In genomic region chr9:116115875-116116274, GRCm38 (mm10) we compare ENCODE assay signal across 26 mouse cellular contexts. TPM values are rescaled to one million over a fixed set of nuclear protein-coding genes. Genes with fewer than 3 reads are reported as not detected.
A peak's percentile ranks its signal among the peaks of the same experiment; 100 is the strongest.
DNase-seq lines count a peak whose midpoint lies in the region; ATAC-seq and TF ChIP-seq lines count a peak whose summit lies in the region.
"Had no signal": no experiment of that assay in that cellular context is flagged by ENCODE, and none has a peak within 500 bp of the region (broad histone marks: within the 10 kb centered on the region; RNA-seq: fewer than 3 reads in every experiment).

No protein-coding gene starts in this region.

- peaks cover 26% of the 10 kb centered on the region for H3K4me1 ChIP-seq in embryonic facial prominence, embryonic 13.5 days
- peaks cover 2% of the 10 kb centered on the region; the same call in 1 of the 2 replicates for H3K4me1 ChIP-seq in embryonic fibroblast, embryonic 13.5 days (ENCODE audit: control insufficient read depth, insufficient read depth, low read length)
- peaks cover 19% of the 10 kb centered on the region for H3K4me1 ChIP-seq in heart, embryonic 12.5 days (replicated peaks)
- H3K4me1 ChIP-seq: hindbrain, embryonic 12.5 days; hindbrain, embryonic 15.5 days had no signal

- H3K36me3 ChIP-seq in embryonic facial prominence, embryonic 13.5 days: peaks cover 49% of the 10 kb centered on the region
- H3K36me3 ChIP-seq in heart, embryonic 12.5 days: peaks cover 20% of the 10 kb centered on the region
- H3K36me3 ChIP-seq: forebrain, embryonic 10.5 days; hindbrain, embryonic 12.5 days; hindbrain, embryonic 15.5 days had no signal

- H3K27ac ChIP-seq in layer of hippocampus, adult 2 months: 0 out of 2 replicates have a peak overlapping the region, but pooled peaks have one; percentile 14
- H3K27ac ChIP-seq in embryonic facial prominence, embryonic 13.5 days: 0 out of 2 replicates have a peak overlapping the region, but pooled peaks have one; percentile 80
- peak overlapping the region; percentile 96 for H3K27ac ChIP-seq in embryonic fibroblast, embryonic 13.5 days (ENCODE audit: insufficient read depth, low read length)
- H3K27ac ChIP-seq in heart, embryonic 12.5 days (ENCODE audit: poor library complexity, severe bottlenecking): no peak overlapping the region
- H3K27ac ChIP-seq: forebrain, embryonic 10.5 days; forebrain, embryonic 13.5 days; hindbrain, embryonic 12.5 days; hindbrain, embryonic 15.5 days; intestine, embryonic 15.5 days had no signal

- TF ChIP-seq POLR2A in embryonic fibroblast, embryonic 13.5 days (IDR thresholded peaks at IDR 0.05; ENCODE audit: low read depth, low read length): no peak

- H3K9me3 ChIP-seq in embryonic facial prominence, embryonic 13.5 days: no peaks in the 10 kb centered on the region
- no peaks in the 10 kb centered on the region for H3K9me3 ChIP-seq in heart, embryonic 12.5 days (replicated peaks)
- H3K9me3 ChIP-seq: forebrain, embryonic 10.5 days; forebrain, embryonic 13.5 days; heart, embryonic 13.5 days; hindbrain, embryonic 12.5 days; hindbrain, embryonic 15.5 days; intestine, embryonic 15.5 days had no signal

- DNase-seq in layer of hippocampus, adult 2 months (ENCODE audit: low spot score in 2 of 2): no peak
- DNase-seq in layer of hippocampus, postnatal 36 days: no peak
- DNase-seq in brain, adult 2 months (ENCODE audit: low read depth, low spot score): peak; percentile 55
- DNase-seq in c-Kit-positive CD71-positive TER-119-positive erythroid progenitor cells, embryonic 14.5 days (ENCODE audit: low spot score): no peak
- DNase-seq in urinary bladder, postnatal 4 days (ENCODE audit: low spot score in 2 of 2): no peak
- DNase-seq: adrenal gland, adult 2 months; adrenal gland, postnatal 14 days; cerebellum, adult 18-20 months; cerebellum, adult 9-10 months; cerebellum, postnatal 14 days; gastrocnemius, postnatal 25 days; heart, adult 18-20 months; heart, postnatal 14 days; heart, postnatal 4 days had no signal

- no peaks in the 10 kb centered on the region for H3K27me3 ChIP-seq in embryonic facial prominence, embryonic 13.5 days
- H3K27me3 ChIP-seq in heart, embryonic 12.5 days (replicated peaks): no peaks in the 10 kb centered on the region
- H3K27me3 ChIP-seq: forebrain, embryonic 13.5 days; heart, embryonic 13.5 days; hindbrain, embryonic 12.5 days; hindbrain, embryonic 15.5 days; intestine, embryonic 15.5 days had no signal

- TF ChIP-seq CTCF in layer of hippocampus, adult 2 months (conservative IDR thresholded peaks at IDR 0.05): no peak
- TF ChIP-seq CTCF in embryonic fibroblast, embryonic 13.5 days (IDR thresholded peaks at IDR 0.05; ENCODE audit: borderline replicate concordance, insufficient read depth, low read length): no peak

- no peak overlapping the region for H3K9ac ChIP-seq in embryonic facial prominence, embryonic 13.5 days
- no peak overlapping the region for H3K9ac ChIP-seq in heart, embryonic 12.5 days
- H3K9ac ChIP-seq: forebrain, embryonic 13.5 days; heart, embryonic 13.5 days; hindbrain, embryonic 12.5 days; hindbrain, embryonic 15.5 days; intestine, embryonic 15.5 days had no signal

- 74% methylated on average over 7 of the region's 7 CpGs for whole genome bisulfite sequencing in embryonic facial prominence, embryonic 13.5 days
- 93% methylated on average over 7 of the region's 7 CpGs for WGBS in heart, embryonic 12.5 days

- no peak for ATAC-seq in embryonic facial prominence, embryonic 13.5 days (ENCODE audit: insufficient number of reproducible peaks, insufficient read depth, low FRiP score, low TSS enrichment, low read depth)
- ATAC-seq in heart, embryonic 12.5 days (ENCODE audit: insufficient number of reproducible peaks, low FRiP score): no peak
- ATAC-seq: CD4-positive, CD25-positive, alpha-beta regulatory T cell, adult 4 months; forebrain, embryonic 13.5 days; forebrain, embryonic 16.5 days; intestine, embryonic 15.5 days had no signal

- H3K4me2 ChIP-seq in embryonic facial prominence, embryonic 13.5 days: no peak overlapping the region
- no peak overlapping the region for H3K4me2 ChIP-seq in heart, embryonic 12.5 days
- H3K4me2 ChIP-seq: forebrain, embryonic 13.5 days; heart, embryonic 13.5 days; hindbrain, embryonic 12.5 days; hindbrain, embryonic 15.5 days; intestine, embryonic 15.5 days had no signal

- H3K4me3 ChIP-seq in layer of hippocampus, adult 2 months: no peak overlapping the region
- no peak overlapping the region for H3K4me3 ChIP-seq in embryonic facial prominence, embryonic 13.5 days
- no peak overlapping the region for H3K4me3 ChIP-seq in embryonic fibroblast, embryonic 13.5 days (ENCODE audit: insufficient read depth, low read length)
- H3K4me3 ChIP-seq in heart, embryonic 12.5 days: no peak overlapping the region
- H3K4me3 ChIP-seq: forebrain, embryonic 10.5 days; forebrain, embryonic 13.5 days; heart, embryonic 13.5 days; hindbrain, embryonic 12.5 days; hindbrain, embryonic 15.5 days; intestine, embryonic 15.5 days had no signal

RNA-seq across cellular contexts. Expression of gene Tgfbr2, which starts 59.3 kb away (rescaled TPM):
- total RNA-seq in layer of hippocampus, adult 2 months (2021): 10 to 100 TPM; 10.7 to 11.7 TPM
- 10 to 100 TPM; 10.6 to 12.6 TPM for total RNA-seq in layer of hippocampus, postnatal 36 days (2021)
- 27.0 and 33.3 TPM in 2 replicates for polyA plus RNA-seq in embryonic facial prominence, embryonic 13.5 days (2015; fragmentation: Nextera tagmentation; extraction: Ambion mirVana)
- 91.6 and 117 TPM in 2 replicates for polyA plus RNA-seq in embryonic fibroblast, embryonic 13.5 days (2011; ENCODE audit: insufficient read length, low read depth, missing spikeins)
- 22.0 and 22.3 TPM in 2 replicates for polyA plus RNA-seq in heart, embryonic 12.5 days (2016; fragmentation: Nextera tagmentation; extraction: Ambion mirVana)
- total RNA-seq: MEL had no signal
